Mouse (Mus musculus) stomach, postnatal 0 days (tissue): ENCODE measurements at regions not wholly inside any gene's neighbourhood (a gene's known extent, or its start where the extent isn't known, plus 50 kb on each side); places are given as distances from the start of the nearest gene placed in this dataset.

ENCODE experiments used
- ATAC-seq: fragments of 200-750 bp; cut with Nextera tagmentation; 2 replicates; pipeline ENCODE4 v1.8.0; 2017; ENCODE audit not compliant: low FRiP score, low TSS enrichment
- DNase-seq: peaks from one replicate; pipeline ENCODE4 v3.0.0-alpha.2; 2016; ENCODE audit warnings: low spot score
- H3K27ac ChIP-seq: fragments of 300-500 bp; sonication (generic); replicated peaks from 2 replicates; pipeline ENCODE4 v1.5.1; 2014; ENCODE audit warnings: mild to moderate bottlenecking, control low read depth
- H3K27me3 ChIP-seq: fragments of 300-500 bp; sonication (generic); 2 replicates; pipeline ENCODE4 v1.6.1; 2014; ENCODE audit warnings: low read length; ENCODE audit not compliant: control insufficient read depth, insufficient read depth
- H3K36me3 ChIP-seq: fragments of 300-500 bp; sonication (generic); 2 replicates; pipeline ENCODE4 v1.6.1; 2014; ENCODE audit warnings: low read length, mixed read lengths; ENCODE audit not compliant: control insufficient read depth, insufficient read depth
- H3K4me1 ChIP-seq: fragments of 300-500 bp; sonication (generic); replicated peaks from 2 replicates; pipeline ENCODE4 v1.6.1; 2014; ENCODE audit warnings: antibody characterized with exemption; ENCODE audit not compliant: control insufficient read depth, insufficient read depth
- H3K4me2 ChIP-seq: fragments of 300-500 bp; sonication (generic); replicated peaks from 2 replicates; pipeline ENCODE4 v1.6.1; 2014; ENCODE audit warnings: low read depth, mild to moderate bottlenecking, control low read depth, moderate library complexity
- H3K4me3 ChIP-seq: fragments of 300-500 bp; sonication (generic); 2 replicates; pipeline ENCODE4 v1.5.1; 2014; ENCODE audit warnings: low read depth, low read length, control low read depth
- H3K9ac ChIP-seq: fragments of 300-500 bp; sonication (generic); 2 replicates; pipeline ENCODE4 v1.6.1; 2014; ENCODE audit warnings: mild to moderate bottlenecking, low read length, control low read depth, mixed read lengths
- H3K9me3 ChIP-seq: fragments of 300-500 bp; sonication (generic); 2 replicates; pipeline ENCODE4 v1.6.1; 2016; ENCODE audit warnings: low read length; ENCODE audit not compliant: control insufficient read depth
- CTCF ChIP-seq: IDR thresholded peaks from 2 replicates; pipeline ENCODE4 v1.5.1; 2016; ENCODE audit warnings: antibody characterized with exemption, low read depth, mild to moderate bottlenecking, moderate library complexity
- EP300 ChIP-seq: optimal IDR thresholded peaks from 2 replicates; pipeline ENCODE3; 2016; ENCODE audit warnings: antibody characterized with exemption
- WGBS: fragments of 180-500 bp; shearing (Covaris S2); extraction: QIAGEN DNeasy Blood & Tissue Kit; methylation state at CpG from one replicate; pipeline ENCODE4 v1.1.7; 2014; 5-methylcytosine and 5-hydroxymethylcytosine counted together

GRCm38 (mm10) chr2:106431637-106432199 lies 261.4 kb upstream of the Mpped2 start:
- Histone ChIP-seq H3K9me3 (no peaks in the 10 kb centered on the region), H3K4me1 (no peaks in the 10 kb centered on the region), H3K9ac (no peak overlapping the region), H3K27me3 (no peaks in the 10 kb centered on the region), H3K4me2 (no peak overlapping the region), H3K36me3 (no peaks in the 10 kb centered on the region), H3K27ac (no peak overlapping the region), H3K4me3 (no peak overlapping the region)
- DNase-seq: no peak
- ATAC-seq: no peak
- 32% methylated on average over 9 of the region's 9 CpGs for WGBS
- TF ChIP-seq EP300 (no peak), CTCF (no peak)

- Histone ChIP-seq H3K9ac (no peak overlapping the region), H3K4me1 (no peaks in the 10 kb centered on the region), H3K27me3 (no peaks in the 10 kb centered on the region), H3K36me3 (no peaks in the 10 kb centered on the region), H3K9me3 (no peaks in the 10 kb centered on the region), H3K4me3 (no peak overlapping the region), H3K27ac (no peak overlapping the region), H3K4me2 (no peak overlapping the region)
- WGBS: 81% methylated on average over 2 of the region's 2 CpGs
- no peak for DNase-seq
- TF ChIP-seq EP300 (no peak), CTCF (no peak)
- ATAC-seq: no peak
Observed at GRCm38 (mm10) chr2:106436136-106436535, 256.9 kb upstream of the Mpped2 start.

DNA sequence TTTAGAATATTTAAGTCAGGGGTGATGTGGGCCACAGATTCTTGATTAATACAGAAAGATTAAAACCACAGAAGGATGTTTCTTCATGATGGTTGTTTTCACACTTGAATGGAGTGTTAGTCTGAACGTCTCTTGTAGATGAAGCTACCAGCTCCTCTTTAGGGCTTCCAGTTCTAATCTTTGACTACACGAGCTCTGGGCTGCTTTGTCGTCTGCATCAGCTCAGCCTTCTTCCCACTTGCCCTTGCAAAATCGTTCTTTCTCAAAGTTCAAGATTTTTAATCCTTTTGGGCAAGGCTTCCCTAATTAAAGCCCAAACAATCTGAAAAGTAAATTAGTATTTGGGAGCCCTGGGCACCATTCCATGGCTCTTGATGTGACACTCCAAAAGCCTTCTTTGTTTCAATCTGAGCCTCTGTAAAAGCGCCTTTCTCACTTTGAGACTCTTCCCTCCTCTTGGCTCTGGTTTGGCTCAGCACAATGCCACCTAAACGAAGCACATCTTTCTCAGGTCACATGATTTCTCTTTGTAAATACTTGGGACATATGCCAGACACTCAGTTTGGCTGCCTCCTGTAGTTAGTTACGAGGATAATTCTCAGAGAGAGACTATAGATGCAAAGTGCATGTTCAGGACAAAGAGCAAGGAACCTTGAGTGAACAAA lies 238.6 kb upstream of the Mpped2 start:
- Histone ChIP-seq H3K9me3 (no peaks in the 10 kb centered on the region), H3K27me3 (no peaks in the 10 kb centered on the region), H3K36me3 (no peaks in the 10 kb centered on the region), H3K9ac (no peak overlapping the region), H3K4me3 (no peak overlapping the region), H3K4me2 (no peak overlapping the region), H3K4me1 (no peaks in the 10 kb centered on the region), H3K27ac (no peak overlapping the region)
- WGBS: 59% methylated on average over 7 of the region's 7 CpGs
- DNase-seq (no peak), ATAC-seq (no peak)
- TF ChIP-seq EP300: no peak
- TF ChIP-seq CTCF: no peak

DNA sequence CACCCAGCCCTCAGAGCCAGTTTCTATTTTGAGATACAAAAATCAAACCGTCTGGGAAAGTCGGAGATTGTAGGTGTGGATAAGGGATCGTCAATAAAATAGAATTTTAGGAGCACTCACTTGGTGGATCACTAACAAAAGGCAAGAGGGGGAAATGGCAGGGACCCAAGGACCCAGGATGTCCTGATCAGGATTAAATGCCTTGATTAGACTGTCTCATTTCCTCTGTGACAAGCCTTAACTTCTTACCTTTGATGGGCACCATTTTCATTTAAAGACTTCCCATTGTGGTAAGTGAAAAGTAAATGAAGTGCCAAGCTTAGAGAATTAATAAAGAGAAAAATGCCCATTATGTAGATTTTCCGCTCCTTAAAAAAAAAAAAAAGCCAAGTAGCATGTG lies 238.0 kb upstream of the Mpped2 start:
- WGBS: 77% methylated on average over 4 of the region's 4 CpGs
- no peaks in the 10 kb centered on the region for H3K9me3 ChIP-seq
- no peak overlapping the region for H3K27ac ChIP-seq
- no peak for TF ChIP-seq CTCF
- no peak for TF ChIP-seq EP300
- ATAC-seq (no peak), DNase-seq (no peak)
- no peak overlapping the region for H3K4me3 ChIP-seq
- H3K27me3 ChIP-seq: no peaks in the 10 kb centered on the region
- H3K4me1 ChIP-seq: no peaks in the 10 kb centered on the region
- H3K9ac ChIP-seq: no peak overlapping the region
- H3K36me3 ChIP-seq: no peaks in the 10 kb centered on the region
- H3K4me2 ChIP-seq: no peak overlapping the region

- ATAC-seq (no peak), DNase-seq (no peak)
- 83% methylated on average over 3 of the region's 3 CpGs for WGBS
- H3K4me1 ChIP-seq: no peaks in the 10 kb centered on the region
- no peak overlapping the region for H3K9ac ChIP-seq
- TF ChIP-seq CTCF: no peak
- TF ChIP-seq EP300: no peak
- H3K4me3 ChIP-seq: no peak overlapping the region
- H3K36me3 ChIP-seq: no peaks in the 10 kb centered on the region
- H3K4me2 ChIP-seq: no peak overlapping the region
- H3K27me3 ChIP-seq: no peaks in the 10 kb centered on the region
- no peaks in the 10 kb centered on the region for H3K9me3 ChIP-seq
- no peak overlapping the region for H3K27ac ChIP-seq
Observed at GRCm38 (mm10) chr2:106455972-106456371, 237.1 kb upstream of the Mpped2 start.

DNA sequence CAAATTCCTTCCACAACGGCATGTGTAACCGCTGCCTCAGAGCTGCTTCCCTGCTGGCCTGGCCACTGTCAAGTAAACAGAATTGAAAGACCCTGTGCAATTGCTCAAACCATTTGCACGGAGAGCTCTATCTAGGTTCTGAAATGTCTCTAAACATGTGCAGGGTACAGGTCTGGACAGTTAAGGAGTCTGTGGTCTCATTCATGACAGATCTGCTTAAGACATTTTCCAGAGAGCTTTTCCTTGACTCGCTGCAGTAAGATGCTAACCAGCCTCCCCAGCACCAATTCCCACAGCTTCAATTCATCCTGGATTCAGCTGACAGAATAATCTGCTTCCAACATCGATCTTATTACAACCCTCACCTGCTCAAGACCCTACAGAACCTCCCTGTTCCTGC lies 235.1 kb upstream of the Mpped2 start:
- WGBS: 29% methylated on average over 5 of the region's 5 CpGs
- no peak overlapping the region for H3K4me2 ChIP-seq
- no peak overlapping the region for H3K4me3 ChIP-seq
- H3K9ac ChIP-seq: no peak overlapping the region
- H3K27me3 ChIP-seq: no peaks in the 10 kb centered on the region
- ATAC-seq (no peak), DNase-seq (no peak)
- no peaks in the 10 kb centered on the region for H3K4me1 ChIP-seq
- no peak for TF ChIP-seq CTCF
- no peak overlapping the region for H3K27ac ChIP-seq
- H3K36me3 ChIP-seq: no peaks in the 10 kb centered on the region
- H3K9me3 ChIP-seq: no peaks in the 10 kb centered on the region
